Mouse (Mus musculus): ENCODE results near the gene Myog.

DNA sequence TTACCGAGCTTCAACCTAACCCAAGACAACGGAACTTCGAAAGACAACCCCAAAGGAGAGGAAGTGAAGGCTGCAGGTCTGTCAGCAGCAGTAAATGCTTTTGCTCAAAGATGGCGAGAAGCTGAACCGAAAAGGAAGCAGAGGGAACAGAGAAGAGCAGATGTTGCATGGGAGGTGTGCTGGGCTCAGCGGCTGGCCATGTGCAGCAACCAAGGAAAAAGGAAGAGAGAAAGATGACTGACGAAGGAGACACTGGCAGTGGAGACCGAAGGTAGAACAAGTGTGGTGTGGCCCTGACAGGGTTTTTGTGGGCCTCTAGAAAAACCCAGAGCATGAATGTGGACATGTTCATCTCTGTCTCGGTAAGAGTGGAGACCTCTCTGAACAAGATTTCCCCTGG lies 49.1 kb upstream of the Myog start:
- no peak for TF ChIP-seq USF1 (IDR thresholded peaks at IDR 0.05; ENCODE audit: low read depth)
- TF ChIP-seq CTCF (IDR thresholded peaks at IDR 0.05; ENCODE audit: control insufficient read depth, insufficient read depth, insufficient read length) = no peak
- no peak for TF ChIP-seq MYOD1 (IDR thresholded peaks at IDR 0.05; ENCODE audit: control insufficient read depth, insufficient read length, low read depth)
